Mouse (Mus musculus) thymus, adult 2 months (tissue): ENCODE measurements around the gene Hace1. TPM values are rescaled to one million over a fixed set of nuclear protein-coding genes. Genes with fewer than 3 reads are reported as not detected.

Experiments
- DNase-seq: peaks from one replicate; pipeline ENCODE4 v3.0.0; 2021
- H3K27ac ChIP-seq: fragments of 200-500 bp; 2 replicates; pipeline ENCODE4 v1.5.1; 2012; ENCODE audit warnings: low read length, control low read depth; ENCODE audit not compliant: control insufficient read depth, insufficient read depth
- H3K27me3 ChIP-seq: fragments of 200-500 bp; 2 replicates; pipeline ENCODE4 v1.6.1; 2012; ENCODE audit warnings: mild to moderate bottlenecking, low read length, moderate library complexity, mixed read lengths; ENCODE audit not compliant: control insufficient read depth, insufficient read depth
- H3K36me3 ChIP-seq: fragments of 200-500 bp; 2 replicates; pipeline ENCODE4 v1.6.1; 2012; ENCODE audit warnings: mild to moderate bottlenecking, low read length, moderate library complexity; ENCODE audit not compliant: control insufficient read depth, insufficient read depth
- H3K4me1 ChIP-seq: fragments of 200-500 bp; replicated peaks from 2 replicates; pipeline ENCODE4 v1.6.1; 2012; ENCODE audit warnings: low read length; ENCODE audit not compliant: control insufficient read depth, insufficient read depth
- H3K4me3 ChIP-seq: fragments of 200-500 bp; 2 replicates; pipeline ENCODE4 v1.5.1; 2012; ENCODE audit warnings: mild to moderate bottlenecking, low read length, control low read depth, moderate library complexity; ENCODE audit not compliant: control insufficient read depth, insufficient read depth
- CTCF ChIP-seq: fragments of 200-500 bp; IDR thresholded peaks from 2 replicates; pipeline ENCODE4 v1.5.1; 2012; ENCODE audit warnings: mild to moderate bottlenecking, control low read depth, low read length, moderate library complexity, borderline replicate concordance; ENCODE audit not compliant: control insufficient read depth, poor library complexity, insufficient read depth; ENCODE audit errors: extremely low read depth
- POLR2A ChIP-seq: fragments of 200-500 bp; IDR thresholded peaks from 2 replicates; pipeline ENCODE4 v1.6.1; 2012; ENCODE audit warnings: mild to moderate bottlenecking, low read length, control low read depth, moderate library complexity; ENCODE audit not compliant: control insufficient read depth, poor library complexity, insufficient read depth; ENCODE audit errors: extremely low read depth
- WGBS: fragments of 180-500 bp; shearing (Covaris S2); methylation state at CpG from one replicate; pipeline ENCODE4 v1.1.7; 2018; 5-methylcytosine and 5-hydroxymethylcytosine counted together
- polyA plus RNA-seq: library from polyadenylated mRNA; depleted of rRNA; stranded (reverse); fragments of >200 nt; gene quantifications from 2 replicates; pipeline ENCODE4 v1.2.3, GENCODE M21; 2012

Hace1 gene
- polyA plus RNA-seq, 1 experiment = 15.5 TPM

DNA sequence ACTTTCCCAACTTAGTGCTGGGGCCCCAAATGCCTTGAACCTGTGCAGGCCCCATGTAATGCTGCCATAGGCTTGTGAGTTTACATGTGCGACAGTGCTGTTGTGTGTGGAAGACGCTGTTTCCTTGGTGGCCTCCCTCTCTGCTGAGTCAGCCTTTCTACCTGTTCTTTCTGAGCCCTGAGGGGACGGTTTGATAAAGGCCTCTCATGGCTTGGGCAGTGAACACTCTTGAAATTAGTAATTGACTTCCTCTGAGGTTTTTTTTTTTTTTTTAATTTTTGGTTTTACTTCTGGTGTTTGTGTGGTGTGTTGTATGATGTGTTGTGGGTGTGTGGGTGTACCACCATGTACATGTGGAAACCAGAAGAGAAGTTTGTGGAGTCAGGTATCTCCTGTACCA, 57.6 kb downstream of the Hace1 start:
- H3K4me3 ChIP-seq = no peak overlapping the region
- no peaks in the 10 kb centered on the region for H3K27me3 ChIP-seq
- TF ChIP-seq CTCF (no peak), POLR2A (no peak)
- no peaks in the 10 kb centered on the region for H3K36me3 ChIP-seq
- H3K4me1 ChIP-seq = no peaks in the 10 kb centered on the region
- H3K27ac ChIP-seq = no peak overlapping the region
- 92% methylated on average over 3 of the region's 3 CpGs for WGBS
- DNase-seq = no peak

GRCm38 (mm10) chr10:45639762-45640161, 62.1 kb downstream of the Hace1 start:
- Histone ChIP-seq H3K27me3 (no peaks in the 10 kb centered on the region), H3K4me1 (no peaks in the 10 kb centered on the region), H3K4me3 (no peak overlapping the region), H3K27ac (no peak overlapping the region), H3K36me3 (no peaks in the 10 kb centered on the region)
- DNase-seq = no peak
- TF ChIP-seq POLR2A (no peak), CTCF (no peak)

DNA sequence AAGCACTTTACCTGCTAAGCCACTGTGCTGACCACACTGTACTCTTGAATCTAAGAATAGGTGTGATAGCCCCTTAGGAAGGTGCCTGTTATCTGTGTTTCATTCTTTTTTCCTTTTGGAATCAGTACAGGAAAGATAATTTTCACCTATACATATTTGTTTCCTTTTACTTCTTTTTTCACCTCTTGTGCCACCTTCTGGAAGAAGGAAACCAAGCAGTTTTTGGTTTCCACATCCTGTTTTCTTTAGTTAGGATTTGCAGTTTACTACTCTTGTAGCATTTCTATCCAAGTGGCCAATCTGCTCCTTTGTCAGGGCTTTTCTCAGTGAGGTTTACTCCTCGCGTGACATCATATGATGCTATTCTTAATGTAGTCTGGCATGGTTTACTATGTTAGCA, 76.4 kb downstream of the Hace1 start:
- no peaks in the 10 kb centered on the region for H3K36me3 ChIP-seq

GRCm38 (mm10) chr10:45662015-45662414, 84.4 kb downstream of the Hace1 start:
- Histone ChIP-seq H3K36me3 (no peaks in the 10 kb centered on the region), H3K4me3 (no peak overlapping the region), H3K27ac (no peak overlapping the region), H3K27me3 (no peaks in the 10 kb centered on the region), H3K4me1 (no peaks in the 10 kb centered on the region)
- TF ChIP-seq POLR2A (no peak), CTCF (no peak)
- 94% methylated on average over 9 of the region's 9 CpGs for WGBS
- DNase-seq = no peak

More for the DNA sequence above, 76.4 kb downstream of the Hace1 start:
- DNase-seq = no peak
- Histone ChIP-seq H3K27me3 (no peaks in the 10 kb centered on the region), H3K4me1 (no peaks in the 10 kb centered on the region), H3K4me3 (no peak overlapping the region), H3K27ac (no peak overlapping the region)
- TF ChIP-seq POLR2A (no peak), CTCF (no peak)
- WGBS = 100% methylated on average over 2 of the region's 2 CpGs

DNA sequence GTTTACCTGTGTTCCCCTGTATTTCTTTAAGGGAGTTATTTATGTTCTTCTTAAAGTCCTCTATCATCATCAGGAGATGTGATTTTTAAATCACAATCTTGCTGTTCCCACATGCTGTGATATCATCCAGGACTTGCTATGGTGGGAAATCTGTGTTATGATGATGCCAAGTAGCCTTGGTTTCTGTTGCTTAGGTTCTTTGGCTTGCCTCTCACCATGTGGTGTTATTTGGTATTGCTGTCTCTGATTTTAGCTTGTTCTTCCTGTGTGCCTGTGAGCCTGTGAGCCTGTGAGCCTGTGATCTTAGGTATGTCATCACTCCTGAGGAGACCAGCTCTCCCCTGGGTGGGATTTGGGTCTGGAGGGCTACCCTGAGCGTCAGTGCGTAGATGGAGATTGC, 90.6 kb downstream of the Hace1 start:
- no peak for DNase-seq
- Histone ChIP-seq H3K4me1 (no peaks in the 10 kb centered on the region), H3K27ac (no peak overlapping the region), H3K36me3 (peaks cover 7% of the 10 kb centered on the region; the same call in 1 of the 2 replicates), H3K27me3 (no peaks in the 10 kb centered on the region), H3K4me3 (no peak overlapping the region)
- no peak for TF ChIP-seq POLR2A
- no peak for TF ChIP-seq CTCF
- WGBS = 96% methylated on average over 2 of the region's 2 CpGs

GRCm38 (mm10) chr10:45676796-45677195, 99.2 kb downstream of the Hace1 start:
- DNase-seq = no peak
- TF ChIP-seq CTCF (no peak), POLR2A (no peak)
- Histone ChIP-seq H3K27ac (no peak overlapping the region), H3K36me3 (peaks cover 7% of the 10 kb centered on the region; the same call in 1 of the 2 replicates), H3K4me3 (no peak overlapping the region), H3K4me1 (no peaks in the 10 kb centered on the region), H3K27me3 (no peaks in the 10 kb centered on the region)

DNA sequence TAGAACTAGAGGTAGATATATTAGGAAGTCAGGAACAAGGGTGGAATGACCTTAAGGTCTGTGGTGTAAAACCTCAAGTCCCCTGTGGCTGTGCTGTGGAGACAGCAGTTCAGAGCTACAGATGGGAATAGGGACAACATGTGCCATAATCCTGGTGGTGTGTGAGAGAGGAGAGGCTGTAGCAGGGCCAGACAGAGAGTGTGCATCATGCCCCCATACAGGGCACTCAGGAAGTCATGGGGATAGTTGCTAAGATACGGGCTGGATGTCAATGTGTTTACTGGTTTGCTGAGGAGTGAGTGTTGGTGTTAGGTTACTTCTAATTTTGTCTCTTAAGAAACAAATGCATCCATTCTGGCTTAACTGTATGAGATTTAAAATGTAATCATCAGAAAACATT, 108.6 kb downstream of the Hace1 start:
- 96% methylated on average over 1 of the region's 1 CpGs for WGBS

More for the DNA sequence above, 108.6 kb downstream of the Hace1 start:
- no peak overlapping the region for H3K27ac ChIP-seq
- H3K4me1 ChIP-seq = no peaks in the 10 kb centered on the region
- no peak for DNase-seq
- H3K4me3 ChIP-seq = no peak overlapping the region
- H3K36me3 ChIP-seq = no peaks in the 10 kb centered on the region
- TF ChIP-seq POLR2A = no peak
- no peak for TF ChIP-seq CTCF
- no peaks in the 10 kb centered on the region for H3K27me3 ChIP-seq
